Mouse (Mus musculus) ES-E14 (cell line): ENCODE results near the gene Ezr.

Experiments
- CHD2 ChIP-seq: IDR thresholded peaks from 2 replicates; pipeline ENCODE4 v1.6.1; 2014; ENCODE audit warnings: mild to moderate bottlenecking, low read depth, low read length, inconsistent platforms
- HCFC1 ChIP-seq: IDR thresholded peaks from 2 replicates; pipeline ENCODE4 v1.6.1; 2012; ENCODE audit warnings: low read length, inconsistent platforms, borderline replicate concordance; ENCODE audit not compliant: insufficient read depth
- ZC3H11A ChIP-seq: IDR thresholded peaks from 2 replicates; pipeline ENCODE4 v1.6.1; 2012; ENCODE audit warnings: low read depth, mild to moderate bottlenecking, inconsistent platforms, low read length, borderline replicate concordance
- ZNF384 ChIP-seq: IDR thresholded peaks from 2 replicates; pipeline ENCODE4 v1.6.1; 2012; ENCODE audit warnings: low read depth, low read length, inconsistent platforms

- TF ChIP-seq ZNF384 (no peak), ZC3H11A (no peak), HCFC1 (no peak), CHD2 (no peak)
These were observed 46.0 kb downstream of the Ezr start for GRCm38 (mm10) chr17:6736306-6737272.
